Mouse (Mus musculus) cortical plate, adult 2 months (tissue): ENCODE data around the gene Rasgrp2.

ENCODE experiments used
- CTCF ChIP-seq: fragments of 200-500 bp; IDR thresholded peaks from 2 replicates; pipeline ENCODE4 v1.5.1; 2011; ENCODE audit warnings: mild to moderate bottlenecking, control low read depth, low read length; ENCODE audit not compliant: insufficient read depth; ENCODE audit errors: extremely low read depth
- POLR2A ChIP-seq: fragments of 200-500 bp; IDR thresholded peaks from 2 replicates; pipeline ENCODE4 v1.6.1; 2011; ENCODE audit warnings: mild to moderate bottlenecking, low read length, control low read depth; ENCODE audit not compliant: insufficient read depth; ENCODE audit errors: extremely low read depth

DNA sequence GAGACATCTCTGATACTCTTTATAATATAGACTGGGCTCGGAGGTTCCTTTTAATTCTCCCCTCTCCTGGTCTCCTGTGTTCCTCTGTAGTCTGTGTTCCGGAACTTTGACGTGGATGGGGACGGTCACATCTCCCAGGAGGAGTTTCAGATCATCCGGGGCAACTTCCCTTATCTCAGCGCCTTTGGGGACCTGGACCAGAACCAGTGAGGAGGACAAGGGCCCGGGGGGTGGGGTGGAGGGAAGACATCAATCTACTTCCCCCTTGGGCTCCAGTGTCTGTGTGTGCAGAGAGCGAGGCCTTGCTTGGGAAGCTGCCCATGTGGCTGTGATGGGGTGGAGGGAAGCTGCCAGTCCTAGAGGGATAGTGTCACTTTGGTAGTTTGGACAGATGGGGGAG is 9.6 kb downstream of the Rasgrp2 start:
- no peak for TF ChIP-seq CTCF
- TF ChIP-seq POLR2A, result no peak
